Mouse (Mus musculus) liver, embryonic 14.5 days (tissue): ENCODE measurements at regions not wholly inside any gene's neighbourhood (a gene's known extent, or its start where the extent isn't known, plus 50 kb on each side); places are given as distances from the start of the nearest gene placed in this dataset.

ENCODE experiments used
- CTCF ChIP-seq: IDR thresholded peaks from 2 replicates; pipeline ENCODE4 v1.5.1; 2016; ENCODE audit warnings: antibody characterized with exemption, low read depth, control low read depth
- EP300 ChIP-seq: IDR thresholded peaks from 2 replicates; pipeline ENCODE4 v1.6.1; 2016; ENCODE audit warnings: antibody characterized with exemption, low read depth

- TF ChIP-seq CTCF (no peak), EP300 (no peak)
Observed at GRCm38 (mm10) chr13:115400706-115401215, 299.0 kb upstream of the Itga1 start.
